ENCODE assay signal across 9 mouse cellular contexts in the genomic region with DNA sequence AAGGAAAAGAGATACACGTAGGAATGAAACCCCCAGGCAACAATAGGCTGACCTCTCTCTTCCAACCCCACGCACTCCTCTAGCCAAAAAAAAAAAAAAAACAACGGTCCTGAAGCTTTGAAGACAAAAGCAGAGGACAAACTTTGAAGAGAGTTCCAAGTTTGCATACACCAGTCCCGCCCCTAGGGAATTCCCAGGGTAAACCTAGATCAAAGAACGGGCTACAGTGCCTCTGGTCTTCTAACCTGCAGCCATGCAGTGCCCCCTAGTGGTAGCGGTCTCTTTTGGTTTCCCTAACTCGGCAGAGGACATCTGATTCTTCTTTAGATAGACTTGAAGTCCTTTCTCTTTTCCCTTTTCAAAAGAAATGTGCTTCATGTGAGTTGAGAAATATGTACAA. TPM values are rescaled to one million over a fixed set of nuclear protein-coding genes. Genes with fewer than 3 reads are reported as not detected.
A peak's percentile ranks its signal among the peaks of the same experiment; 100 is the strongest.
DNase-seq lines count a peak whose midpoint lies in the region; ATAC-seq and TF ChIP-seq lines count a peak whose summit lies in the region.
"Had no signal": no experiment of that assay in that cellular context is flagged by ENCODE, and none has a peak within 500 bp of the region (broad histone marks: within the 10 kb centered on the region; RNA-seq: fewer than 3 reads in every experiment).

No protein-coding gene starts in this region.

- peak; percentile 92 for ATAC-seq in forebrain, embryonic 16.5 days

- no peak for TF ChIP-seq POLR2A in lung, adult 2 months (IDR thresholded peaks at IDR 0.05; ENCODE audit: borderline replicate concordance, extremely low read depth, low read depth, low read length)
- no peak for TF ChIP-seq POLR2A in thymus, adult 2 months (IDR thresholded peaks at IDR 0.05; ENCODE audit: control insufficient read depth, extremely low read depth, insufficient read depth, low read length, poor library complexity)

- 1% methylated on average over 7 of the region's 7 CpGs for WGBS in forebrain, embryonic 16.5 days
- 1% methylated on average over 7 of the region's 7 CpGs for WGBS in lung, adult 2 months
- WGBS in thymus, adult 2 months, result 13% methylated on average over 7 of the region's 7 CpGs

- no peak overlapping the region for H3K4me3 ChIP-seq in E14TG2a.4 (replicated peaks; ENCODE audit: low read length)
- H3K4me3 ChIP-seq in forebrain, embryonic 16.5 days (replicated peaks; ENCODE audit: low read length), result no peak overlapping the region
- no peak overlapping the region for H3K4me3 ChIP-seq in lung, adult 2 months (replicated peaks; ENCODE audit: extremely low read depth, low read depth, low read length)
- H3K4me3 ChIP-seq in thymus, adult 2 months (ENCODE audit: control insufficient read depth, insufficient read depth, low read length), result no peak overlapping the region
- H3K4me3 ChIP-seq: limb, embryonic 12.5 days had no signal

- no peak overlapping the region; the same call in 1 of the 2 replicates for H3K4me2 ChIP-seq in forebrain, embryonic 16.5 days (ENCODE audit: low read length)
- H3K4me2 ChIP-seq: limb, embryonic 12.5 days had no signal

- TF ChIP-seq CTCF in E14TG2a.4 (conservative IDR thresholded peaks at IDR 0.05; ENCODE audit: low read length), result peak; percentile 82
- TF ChIP-seq CTCF in lung, adult 2 months (IDR thresholded peaks at IDR 0.05; ENCODE audit: insufficient read depth, low read length), result peak; percentile 92
- TF ChIP-seq CTCF in thymus, adult 2 months (IDR thresholded peaks at IDR 0.05; ENCODE audit: borderline replicate concordance, control insufficient read depth, extremely low read depth, insufficient read depth, low read length, poor library complexity), result no peak

- H3K36me3 ChIP-seq in E14TG2a.4 (ENCODE audit: insufficient read depth, low read length), result no peaks in the 10 kb centered on the region
- no peaks in the 10 kb centered on the region for H3K36me3 ChIP-seq in forebrain, embryonic 16.5 days (ENCODE audit: control insufficient read depth, insufficient read depth)
- H3K36me3 ChIP-seq in thymus, adult 2 months (ENCODE audit: control insufficient read depth, insufficient read depth, low read length), result no peaks in the 10 kb centered on the region
- H3K36me3 ChIP-seq: limb, embryonic 12.5 days had no signal

- intact Hi-C loops in heart, postnatal 36 days (cut with DNase I), result loop anchor here (1.0 kb wide), 2 partner anchors 72 to 154 kb away; no protein-coding TSS in a partner anchor

- peak; percentile 64 for DNase-seq in c-Kit-positive CD71-positive TER-119-positive erythroid progenitor cells, embryonic 14.5 days (ENCODE audit: low spot score)
- DNase-seq in heart, postnatal 36 days, result peak; percentile 82 to 90
- peak; percentile 77 to 94 for DNase-seq in layer of hippocampus, adult 18-20 months (ENCODE audit: low spot score in 2 of 2)
- DNase-seq in lung, adult 2 months, result peak; percentile 82
- peak; percentile 66 for DNase-seq in ovary, adult 18-20 months (ENCODE audit: low spot score)
- peak; percentile 89 for DNase-seq in thymus, adult 2 months

- no peak overlapping the region for H3K27ac ChIP-seq in forebrain, embryonic 16.5 days (ENCODE audit: low read length)
- H3K27ac ChIP-seq in thymus, adult 2 months (ENCODE audit: control insufficient read depth, insufficient read depth, low read length), result no peak overlapping the region
- H3K27ac ChIP-seq: limb, embryonic 12.5 days had no signal

- peaks cover 23% of the 10 kb centered on the region for H3K9me3 ChIP-seq in E14TG2a.4 (ENCODE audit: low read length)
- H3K9me3 ChIP-seq in forebrain, embryonic 16.5 days (ENCODE audit: control insufficient read depth, low read length), result no peaks in the 10 kb centered on the region
- H3K9me3 ChIP-seq: limb, embryonic 12.5 days had no signal

- H3K9ac ChIP-seq in forebrain, embryonic 16.5 days (replicated peaks; ENCODE audit: low read depth, low read length), result no peak overlapping the region
- H3K9ac ChIP-seq: limb, embryonic 12.5 days had no signal

- H3K4me1 ChIP-seq in E14TG2a.4 (replicated peaks; ENCODE audit: low read depth, low read length), result peaks cover 13% of the 10 kb centered on the region; the same call in 1 of the 2 replicates
- 0 out of 2 replicates have a peak, but pooled peaks cover 3% of the 10 kb centered on the region for H3K4me1 ChIP-seq in forebrain, embryonic 16.5 days (replicated peaks; ENCODE audit: control insufficient read depth, insufficient read depth, low read length)
- H3K4me1 ChIP-seq in lung, adult 2 months (ENCODE audit: control insufficient read depth, insufficient read depth, low read length), result no peaks in the 10 kb centered on the region
- peaks cover 13% of the 10 kb centered on the region for H3K4me1 ChIP-seq in thymus, adult 2 months (replicated peaks; ENCODE audit: control insufficient read depth, insufficient read depth, low read length)
- H3K4me1 ChIP-seq: limb, embryonic 12.5 days had no signal

- peaks cover 7% of the 10 kb centered on the region; the same call in 1 of the 2 replicates for H3K27me3 ChIP-seq in E14TG2a.4 (ENCODE audit: insufficient read depth, low read length)
- no peaks in the 10 kb centered on the region for H3K27me3 ChIP-seq in forebrain, embryonic 16.5 days (replicated peaks; ENCODE audit: control insufficient read depth, insufficient read depth, low read length)
- H3K27me3 ChIP-seq in thymus, adult 2 months (ENCODE audit: control insufficient read depth, insufficient read depth, low read length), result no peaks in the 10 kb centered on the region
- H3K27me3 ChIP-seq: limb, embryonic 12.5 days had no signal

RNA-seq across cellular contexts. Expression of a gene that starts 8.8 kb away (rescaled TPM):
- polyA plus RNA-seq in forebrain, embryonic 16.5 days (2015; fragmentation: Nextera tagmentation; extraction: Ambion mirVana), result 0.43 and 1.0 TPM in 2 replicates
- total RNA-seq in heart, postnatal 36 days (2021), result not detected
- under 1 TPM; 0.30 to 0.91 TPM for total RNA-seq in layer of hippocampus, adult 18-20 months (2021)
- 0.21 TPM in 1 of 2 replicates, not detected in the other for polyA plus RNA-seq in lung, adult 2 months (2012; rRNA removed)
- 0.49 TPM in 1 of 2 replicates, not detected in the other for polyA plus RNA-seq in thymus, adult 2 months (2012; rRNA removed)
- polyA plus RNA-seq: limb, embryonic 12.5 days had no signal

RNA-seq across cellular contexts. Expression of a gene that starts 37.9 kb away (rescaled TPM):
- 9.2 and 9.6 TPM in 2 replicates for polyA plus RNA-seq in forebrain, embryonic 16.5 days (2015; fragmentation: Nextera tagmentation; extraction: Ambion mirVana)
- total RNA-seq in heart, postnatal 36 days (2021), result not detected
- 10 to 100 TPM; 12.2 to 12.3 TPM for total RNA-seq in layer of hippocampus, adult 18-20 months (2021)
- 0.63 and 0.83 TPM in 2 replicates for polyA plus RNA-seq in lung, adult 2 months (2012; rRNA removed)
- polyA plus RNA-seq in thymus, adult 2 months (2012; rRNA removed), result 0.13 and 0.34 TPM in 2 replicates

RNA-seq across cellular contexts. Expression of a gene that starts 47.0 kb away (rescaled TPM):
- polyA plus RNA-seq in forebrain, embryonic 16.5 days (2015; fragmentation: Nextera tagmentation; extraction: Ambion mirVana), result 0.16 TPM in 1 of 2 replicates, not detected in the other
- not detected for total RNA-seq in heart, postnatal 36 days (2021)
- total RNA-seq in layer of hippocampus, adult 18-20 months (2021), result under 1 TPM in 1 of 2 experiments, not detected in 1; 0.08 TPM
- polyA plus RNA-seq in lung, adult 2 months (2012; rRNA removed), result 0.49 and 0.58 TPM in 2 replicates
- 1.5 and 1.8 TPM in 2 replicates for polyA plus RNA-seq in thymus, adult 2 months (2012; rRNA removed)
- polyA plus RNA-seq: limb, embryonic 12.5 days had no signal

RNA-seq across cellular contexts. Expression of a gene that starts 56.4 kb away (rescaled TPM):
- 191 and 196 TPM in 2 replicates for polyA plus RNA-seq in forebrain, embryonic 16.5 days (2015; fragmentation: Nextera tagmentation; extraction: Ambion mirVana)
- total RNA-seq in heart, postnatal 36 days (2021), result 100 to 1,000 TPM; 104 to 110 TPM
- 100 to 1,000 TPM; 108 to 110 TPM for total RNA-seq in layer of hippocampus, adult 18-20 months (2021)
- 32.9 and 52.4 TPM in 2 replicates for polyA plus RNA-seq in lung, adult 2 months (2012; rRNA removed)
- polyA plus RNA-seq in thymus, adult 2 months (2012; rRNA removed), result 59.7 and 61.2 TPM in 2 replicates
